Mouse (Mus musculus): ENCODE results near the gene Cstb.

DNA sequence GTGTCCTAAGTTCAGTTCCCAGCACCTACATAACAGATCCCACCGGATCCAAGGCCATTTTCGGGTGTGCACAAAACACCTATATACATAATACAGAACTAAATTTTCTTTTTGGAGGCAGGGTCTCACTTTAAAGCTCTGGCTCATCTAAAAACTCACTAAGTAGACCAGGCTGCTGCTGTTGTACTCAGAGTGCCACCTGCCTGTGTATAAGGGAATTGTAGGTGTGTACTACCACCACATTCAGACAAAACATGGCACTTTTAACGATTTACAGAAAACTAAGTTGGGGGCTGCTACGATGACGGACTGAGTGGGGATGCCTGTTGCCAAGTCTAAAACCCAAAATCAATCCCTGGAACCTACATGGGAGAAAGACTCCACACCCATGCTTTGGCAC lies 25.3 kb downstream of the Cstb start:
- TF ChIP-seq FLI1 (IDR thresholded peaks at IDR 0.05; ENCODE audit: low read length): no peak
- no peak for TF ChIP-seq GATA1 (IDR thresholded peaks at IDR 0.05; ENCODE audit: borderline replicate concordance, low read length)
